Mouse (Mus musculus) embryonic fibroblast, embryonic 13.5 days (primary cell): ENCODE results near the gene Ric3.

Experiments used
- CTCF ChIP-seq: IDR thresholded peaks from 2 replicates; pipeline ENCODE4 v1.5.1; 2011; ENCODE audit warnings: mild to moderate bottlenecking, control low read depth, low read length, moderate library complexity, borderline replicate concordance; ENCODE audit not compliant: insufficient read depth
- POLR2A ChIP-seq: IDR thresholded peaks from 2 replicates; pipeline ENCODE4 v1.6.1; 2011; ENCODE audit warnings: low read depth, mild to moderate bottlenecking, control low read depth, low read length, moderate library complexity

- TF ChIP-seq CTCF (no peak), POLR2A (no peak)
These were observed 668 bp upstream of the Ric3 start for GRCm38 (mm10) chr7:109083813-109084184.
